Mouse (Mus musculus) fat pad, adult 2 months (tissue): Measurements from ENCODE around the gene Gabpa.

ENCODE experiments used
- DNase-seq: peaks from one replicate; pipeline ENCODE4 v3.0.0-alpha.2; 2011; ENCODE audit warnings: low read depth, low spot score; ENCODE audit errors: extremely low read depth

Gene Gabpa

GRCm38 (mm10) chr16:84853492-84853891 lies 18.8 kb downstream of the Gabpa start:
- no peak for DNase-seq

GRCm38 (mm10) chr16:84864656-84865055 lies 29.9 kb downstream of the Gabpa start:
- no peak for DNase-seq

- no peak for DNase-seq
Measured at GRCm38 (mm10) chr16:84873805-84874204, 39.1 kb downstream of the Gabpa start.

- DNase-seq: no peak
Measured at GRCm38 (mm10) chr16:84875012-84875717, 40.4 kb downstream of the Gabpa start.

GRCm38 (mm10) chr16:84875718-84876035 lies 41.0 kb downstream of the Gabpa start:
- no peak for DNase-seq

GRCm38 (mm10) chr16:84876082-84876481 lies 41.4 kb downstream of the Gabpa start:
- no peak for DNase-seq

GRCm38 (mm10) chr16:84879146-84879545 lies 44.4 kb downstream of the Gabpa start:
- no peak for DNase-seq

- no peak for DNase-seq
Measured at GRCm38 (mm10) chr16:84881168-84881567, 46.4 kb downstream of the Gabpa start.

GRCm38 (mm10) chr16:84881754-84882321 lies 47.1 kb downstream of the Gabpa start:
- no peak for DNase-seq

GRCm38 (mm10) chr16:84884572-84884971 lies 49.8 kb downstream of the Gabpa start:
- no peak for DNase-seq

GRCm38 (mm10) chr16:84902995-84903394 lies 68.3 kb downstream of the Gabpa start:
- no peak for DNase-seq

- no peak for DNase-seq
Measured at GRCm38 (mm10) chr16:84911477-84912165, 76.9 kb downstream of the Gabpa start.
